Mouse (Mus musculus): ENCODE measurements around the gene Naa50. TPM values are rescaled to one million over a fixed set of nuclear protein-coding genes. Genes with fewer than 3 reads are reported as not detected.

Naa50 gene
- 73.7 and 77.0 TPM in 2 replicates for polyA plus RNA-seq (2015; fragmentation: Nextera tagmentation; extraction: Ambion mirVana)

- peak within 1 kb of the TSS; percentile 99 for H3K27ac ChIP-seq (replicated peaks)
- ATAC-seq (ENCODE audit: extremely low read depth, insufficient number of reproducible peaks, low FRiP score, low TSS enrichment) = peak; percentile 89
- H3K27me3 ChIP-seq (replicated peaks) = no peaks in the 10 kb centered on the region
- peak within 1 kb of the TSS; percentile 94 for H3K4me3 ChIP-seq
- no peaks in the 10 kb centered on the region for H3K9me3 ChIP-seq
- peaks cover 17% of the 10 kb centered on the region for H3K4me1 ChIP-seq
- peak within 1 kb of the TSS; percentile 98 for H3K9ac ChIP-seq
- WGBS = under 1% methylated on average over 69 of the region's 71 CpGs
- no peaks in the 10 kb centered on the region for H3K36me3 ChIP-seq
- H3K4me2 ChIP-seq = peak within 1 kb of the TSS; percentile 92
Measured at GRCm38 (mm10) chr16:44139536-44140185, at the start of gene Naa50, which contains the start of gene Atp6v1a. Naa50 (plus strand) TSS chr16:44139830. Atp6v1a (minus strand) TSS chr16:44139705.

GRCm38 (mm10) chr16:44099377-44099776, 40.3 kb upstream of the Naa50 start:
- H3K9me3 ChIP-seq = no peaks in the 10 kb centered on the region
- H3K4me3 ChIP-seq = no peak overlapping the region
- H3K27me3 ChIP-seq (replicated peaks) = no peaks in the 10 kb centered on the region
- peaks cover 87% of the 10 kb centered on the region for H3K36me3 ChIP-seq
- no peak overlapping the region for H3K9ac ChIP-seq
- no peak overlapping the region for H3K4me2 ChIP-seq
- H3K27ac ChIP-seq (replicated peaks) = no peak overlapping the region
- H3K4me1 ChIP-seq = no peaks in the 10 kb centered on the region
- no peak for ATAC-seq (ENCODE audit: extremely low read depth, insufficient number of reproducible peaks, low FRiP score, low TSS enrichment)
- 93% methylated on average over 7 of the region's 7 CpGs for WGBS

- ATAC-seq (ENCODE audit: extremely low read depth, insufficient number of reproducible peaks, low FRiP score, low TSS enrichment) = no peak
- no peak overlapping the region; the same call in 1 of the 2 replicates for H3K27ac ChIP-seq (replicated peaks)
- H3K4me3 ChIP-seq = no peak overlapping the region
- no peaks in the 10 kb centered on the region for H3K27me3 ChIP-seq (replicated peaks)
- no peaks in the 10 kb centered on the region for H3K4me1 ChIP-seq
- H3K9me3 ChIP-seq = no peaks in the 10 kb centered on the region
- no peak overlapping the region for H3K4me2 ChIP-seq
- H3K9ac ChIP-seq = no peak overlapping the region
- peaks cover 81% of the 10 kb centered on the region for H3K36me3 ChIP-seq
- WGBS = 93% methylated on average over 12 of the region's 12 CpGs
Measured at GRCm38 (mm10) chr16:44101181-44101710, 38.4 kb upstream of the Naa50 start.

GRCm38 (mm10) chr16:44102925-44103324, 36.7 kb upstream of the Naa50 start:
- Histone ChIP-seq H3K4me3 (no peak overlapping the region), H3K36me3 (peaks cover 83% of the 10 kb centered on the region), H3K4me1 (no peaks in the 10 kb centered on the region), H3K9me3 (no peaks in the 10 kb centered on the region), H3K9ac (no peak overlapping the region), H3K27ac (replicated peaks) (no peak overlapping the region), H3K4me2 (no peak overlapping the region), H3K27me3 (replicated peaks) (no peaks in the 10 kb centered on the region)
- ATAC-seq (ENCODE audit: extremely low read depth, insufficient number of reproducible peaks, low FRiP score, low TSS enrichment) = no peak
- 83% methylated on average over 2 of the region's 2 CpGs for WGBS

- H3K9me3 ChIP-seq = no peaks in the 10 kb centered on the region
- ATAC-seq (ENCODE audit: extremely low read depth, insufficient number of reproducible peaks, low FRiP score, low TSS enrichment) = no peak
- 87% methylated on average over 18 of the region's 18 CpGs for WGBS
Measured at GRCm38 (mm10) chr16:44103806-44104766, 35.5 kb upstream of the Naa50 start.

GRCm38 (mm10) chr16:44105211-44105610, 34.4 kb upstream of the Naa50 start:
- WGBS = 81% methylated on average over 2 of the region's 2 CpGs
- H3K36me3 ChIP-seq = peaks cover 83% of the 10 kb centered on the region
- H3K4me3 ChIP-seq = no peak overlapping the region

More at GRCm38 (mm10) chr16:44103806-44104766, 35.5 kb upstream of the Naa50 start:
- no peak overlapping the region for H3K27ac ChIP-seq (replicated peaks)
- H3K4me2 ChIP-seq = no peak overlapping the region
- H3K4me1 ChIP-seq = no peaks in the 10 kb centered on the region
- H3K9ac ChIP-seq = no peak overlapping the region
- peaks cover 83% of the 10 kb centered on the region for H3K36me3 ChIP-seq
- no peak overlapping the region for H3K4me3 ChIP-seq
- no peaks in the 10 kb centered on the region for H3K27me3 ChIP-seq (replicated peaks)

GRCm38 (mm10) chr16:44109002-44109401, 30.6 kb upstream of the Naa50 start:
- no peak for ATAC-seq (ENCODE audit: extremely low read depth, insufficient number of reproducible peaks, low FRiP score, low TSS enrichment)
- Histone ChIP-seq H3K9ac (no peak overlapping the region), H3K4me3 (no peak overlapping the region), H3K27me3 (replicated peaks) (no peaks in the 10 kb centered on the region), H3K9me3 (no peaks in the 10 kb centered on the region), H3K27ac (replicated peaks) (no peak overlapping the region), H3K36me3 (peaks cover 73% of the 10 kb centered on the region), H3K4me2 (no peak overlapping the region), H3K4me1 (no peaks in the 10 kb centered on the region)
- WGBS = 64% methylated on average over 4 of the region's 4 CpGs

More at GRCm38 (mm10) chr16:44105211-44105610, 34.4 kb upstream of the Naa50 start:
- ATAC-seq (ENCODE audit: extremely low read depth, insufficient number of reproducible peaks, low FRiP score, low TSS enrichment) = no peak
- H3K27ac ChIP-seq (replicated peaks) = no peak overlapping the region
- H3K4me2 ChIP-seq = no peak overlapping the region
- H3K9me3 ChIP-seq = no peaks in the 10 kb centered on the region
- H3K9ac ChIP-seq = no peak overlapping the region
- H3K4me1 ChIP-seq = no peaks in the 10 kb centered on the region
- no peaks in the 10 kb centered on the region for H3K27me3 ChIP-seq (replicated peaks)

GRCm38 (mm10) chr16:44119753-44120501, 19.7 kb upstream of the Naa50 start:
- WGBS = 86% methylated on average over 7 of the region's 7 CpGs
- Histone ChIP-seq H3K9me3 (no peaks in the 10 kb centered on the region), H3K9ac (no peak overlapping the region), H3K4me3 (no peak overlapping the region), H3K4me1 (peaks cover 12% of the 10 kb centered on the region), H3K4me2 (no peak overlapping the region), H3K36me3 (peaks cover 20% of the 10 kb centered on the region), H3K27me3 (replicated peaks) (no peaks in the 10 kb centered on the region), H3K27ac (replicated peaks) (no peak overlapping the region)
- no peak for ATAC-seq (ENCODE audit: extremely low read depth, insufficient number of reproducible peaks, low FRiP score, low TSS enrichment)

GRCm38 (mm10) chr16:44122122-44122521, 17.5 kb upstream of the Naa50 start:
- Histone ChIP-seq H3K4me1 (peaks cover 19% of the 10 kb centered on the region), H3K9me3 (no peaks in the 10 kb centered on the region), H3K9ac (no peak overlapping the region), H3K4me2 (no peak overlapping the region), H3K4me3 (no peak overlapping the region), H3K36me3 (0 out of 2 replicates have a peak, but pooled peaks cover 4% of the 10 kb centered on the region), H3K27me3 (replicated peaks) (no peaks in the 10 kb centered on the region), H3K27ac (replicated peaks) (no peak overlapping the region)
- 82% methylated on average over 6 of the region's 6 CpGs for WGBS
- no peak for ATAC-seq (ENCODE audit: extremely low read depth, insufficient number of reproducible peaks, low FRiP score, low TSS enrichment)

GRCm38 (mm10) chr16:44122574-44122973, 17.1 kb upstream of the Naa50 start:
- WGBS = 76% methylated on average over 6 of the region's 6 CpGs
- Histone ChIP-seq H3K4me3 (no peak overlapping the region), H3K27ac (replicated peaks) (no peak overlapping the region), H3K9me3 (no peaks in the 10 kb centered on the region), H3K4me2 (no peak overlapping the region), H3K27me3 (replicated peaks) (no peaks in the 10 kb centered on the region), H3K36me3 (0 out of 2 replicates have a peak, but pooled peaks cover 4% of the 10 kb centered on the region), H3K4me1 (peaks cover 19% of the 10 kb centered on the region), H3K9ac (no peak overlapping the region)
- ATAC-seq (ENCODE audit: extremely low read depth, insufficient number of reproducible peaks, low FRiP score, low TSS enrichment) = no peak

Measured in heart, embryonic 13.5 days (tissue).